22 mouse cellular contexts compared by ENCODE assay signal in the genomic region with DNA sequence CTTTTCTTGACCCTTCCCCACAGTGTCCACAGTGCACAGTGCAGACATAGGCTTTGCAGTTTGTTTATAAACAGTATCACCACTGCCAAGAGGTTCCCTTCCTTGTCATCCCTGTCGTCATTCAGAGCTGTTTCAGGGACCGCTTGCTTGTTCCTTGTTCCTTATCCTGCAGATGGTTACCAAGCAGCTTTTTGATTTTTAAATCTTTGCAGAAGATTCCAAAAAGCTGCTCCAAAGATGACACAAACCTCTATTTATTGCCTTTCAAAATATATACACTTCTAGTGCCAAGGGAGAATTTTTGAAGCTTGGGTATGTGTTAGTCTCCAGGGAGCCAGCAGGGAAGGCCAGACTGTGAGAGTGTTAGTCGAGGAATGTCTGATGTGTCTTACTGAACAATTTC.
A peak's percentile ranks its signal among the peaks of the same experiment; 100 is the strongest.
DNase-seq lines count a peak whose midpoint lies in the region; ATAC-seq and TF ChIP-seq lines count a peak whose summit lies in the region.
"Had no signal": no experiment of that assay in that cellular context is flagged by ENCODE, and none has a peak within 500 bp of the region (broad histone marks: within the 10 kb centered on the region; RNA-seq: fewer than 3 reads in every experiment).

No protein-coding gene starts in this region.

- peak; percentile 47 for ATAC-seq in forebrain, embryonic 16.5 days
- ATAC-seq in forebrain, embryonic 11.5 days (replicated peaks; ENCODE audit: low FRiP score): no peak
- no peak for ATAC-seq in midbrain, embryonic 11.5 days (ENCODE audit: low FRiP score)
- no peak for ATAC-seq in midbrain, embryonic 16.5 days
- no peak for ATAC-seq in kidney, embryonic 15.5 days (replicated peaks; ENCODE audit: low FRiP score)
- ATAC-seq: CD4-positive, CD25-positive, alpha-beta regulatory T cell, adult 4 months; hindbrain, embryonic 16.5 days; intestine, embryonic 16.5 days had no signal

- no peaks in the 10 kb centered on the region for H3K27me3 ChIP-seq in forebrain, embryonic 16.5 days (replicated peaks; ENCODE audit: control insufficient read depth, insufficient read depth, low read length)
- no peaks in the 10 kb centered on the region for H3K27me3 ChIP-seq in forebrain, embryonic 11.5 days (ENCODE audit: control insufficient read depth, insufficient read depth, low read length)
- no peaks in the 10 kb centered on the region for H3K27me3 ChIP-seq in midbrain, embryonic 11.5 days (ENCODE audit: control insufficient read depth, insufficient read depth, low read length)
- no peaks in the 10 kb centered on the region for H3K27me3 ChIP-seq in midbrain, embryonic 16.5 days (ENCODE audit: control insufficient read depth, insufficient read depth, low read depth, low read length)
- no peaks in the 10 kb centered on the region for H3K27me3 ChIP-seq in kidney, embryonic 15.5 days
- H3K27me3 ChIP-seq: limb, embryonic 15.5 days; midbrain, embryonic 12.5 days had no signal

- no peak overlapping the region for H3K4me3 ChIP-seq in forebrain, embryonic 16.5 days (replicated peaks; ENCODE audit: low read length)
- H3K4me3 ChIP-seq in forebrain, embryonic 11.5 days (ENCODE audit: low read depth, low read length): no peak overlapping the region
- H3K4me3 ChIP-seq in left cerebral cortex, adult 2 months: no peak overlapping the region
- no peak overlapping the region for H3K4me3 ChIP-seq in midbrain, embryonic 11.5 days (ENCODE audit: low read depth, low read length)
- H3K4me3 ChIP-seq in midbrain, embryonic 16.5 days (ENCODE audit: low read depth, low read length): no peak overlapping the region
- H3K4me3 ChIP-seq in kidney, embryonic 15.5 days (replicated peaks): no peak overlapping the region
- H3K4me3 ChIP-seq: gastrocnemius, adult 2 months; heart, embryonic 10.5 days; hindbrain, embryonic 10.5 days; limb, embryonic 15.5 days; midbrain, embryonic 12.5 days had no signal

- 58% methylated on average over 3 of the region's 3 CpGs for WGBS in forebrain, embryonic 16.5 days
- WGBS in forebrain, embryonic 11.5 days: 82% methylated on average over 3 of the region's 3 CpGs
- 69% methylated on average over 3 of the region's 3 CpGs for WGBS in midbrain, embryonic 11.5 days
- 66% methylated on average over 3 of the region's 3 CpGs for WGBS in midbrain, embryonic 16.5 days
- WGBS in kidney, embryonic 15.5 days: 67% methylated on average over 3 of the region's 3 CpGs

- no peak for DNase-seq in forebrain, embryonic 11.5 days (ENCODE audit: low spot score)
- no peak for DNase-seq in left cerebral cortex, adult 2 months (ENCODE audit: extremely low spot score in 1 of 2, low spot score in 2 of 2)
- no peak for DNase-seq in left cerebral cortex, adult 8-10 months (ENCODE audit: low spot score in 2 of 2)
- DNase-seq in midbrain, embryonic 11.5 days (ENCODE audit: low spot score, missing footprints): peak; percentile 81
- DNase-seq: adrenal gland, postnatal 25 days; cerebellum, adult 11-12 months; cerebellum, postnatal 10 days; gastrocnemius, adult 2 months; kidney, postnatal 36 days; left cerebral cortex, postnatal 4 days; spleen, adult 18-20 months had no signal

- no peak overlapping the region for H3K9ac ChIP-seq in forebrain, embryonic 16.5 days (replicated peaks; ENCODE audit: low read depth, low read length)
- H3K9ac ChIP-seq in forebrain, embryonic 11.5 days (ENCODE audit: low read length): no peak overlapping the region
- no peak overlapping the region for H3K9ac ChIP-seq in midbrain, embryonic 11.5 days (ENCODE audit: low read length)
- no peak overlapping the region for H3K9ac ChIP-seq in midbrain, embryonic 16.5 days (ENCODE audit: low read depth, low read length)
- H3K9ac ChIP-seq in kidney, embryonic 15.5 days: no peak overlapping the region
- H3K9ac ChIP-seq: limb, embryonic 15.5 days; liver, embryonic 14.5 days; midbrain, embryonic 12.5 days had no signal

- H3K4me1 ChIP-seq in forebrain, embryonic 16.5 days (replicated peaks; ENCODE audit: control insufficient read depth, insufficient read depth, low read length): peaks cover 19% of the 10 kb centered on the region
- H3K4me1 ChIP-seq in forebrain, embryonic 11.5 days (replicated peaks; ENCODE audit: control insufficient read depth, insufficient read depth, low read length): no peaks in the 10 kb centered on the region
- H3K4me1 ChIP-seq in midbrain, embryonic 11.5 days (ENCODE audit: control insufficient read depth, insufficient read depth, low read length): peaks cover 2% of the 10 kb centered on the region; the same call in 1 of the 2 replicates
- peaks cover 10% of the 10 kb centered on the region for H3K4me1 ChIP-seq in midbrain, embryonic 16.5 days (ENCODE audit: control insufficient read depth, insufficient read depth, low read length)
- H3K4me1 ChIP-seq in kidney, embryonic 15.5 days: no peaks in the 10 kb centered on the region
- H3K4me1 ChIP-seq: heart, embryonic 10.5 days; limb, embryonic 15.5 days had no signal

- no peaks in the 10 kb centered on the region for H3K36me3 ChIP-seq in forebrain, embryonic 16.5 days (ENCODE audit: control insufficient read depth, insufficient read depth)
- H3K36me3 ChIP-seq in forebrain, embryonic 11.5 days (ENCODE audit: control insufficient read depth, insufficient read depth, low read length): no peaks in the 10 kb centered on the region
- H3K36me3 ChIP-seq in midbrain, embryonic 11.5 days (ENCODE audit: control insufficient read depth, insufficient read depth, low read length): no peaks in the 10 kb centered on the region
- no peaks in the 10 kb centered on the region for H3K36me3 ChIP-seq in midbrain, embryonic 16.5 days (ENCODE audit: control insufficient read depth, insufficient read depth, low read length)
- no peaks in the 10 kb centered on the region for H3K36me3 ChIP-seq in kidney, embryonic 15.5 days
- H3K36me3 ChIP-seq: heart, embryonic 10.5 days; hindbrain, embryonic 10.5 days; limb, embryonic 15.5 days; midbrain, embryonic 12.5 days had no signal

- no peak overlapping the region for H3K27ac ChIP-seq in forebrain, embryonic 16.5 days (ENCODE audit: low read length)
- H3K27ac ChIP-seq in forebrain, embryonic 11.5 days (ENCODE audit: low read depth, low read length): no peak overlapping the region
- peak overlapping the region; percentile 28; the same call in 1 of the 2 replicates for H3K27ac ChIP-seq in left cerebral cortex, adult 2 months
- no peak overlapping the region for H3K27ac ChIP-seq in midbrain, embryonic 11.5 days (ENCODE audit: low read depth, low read length)
- no peak overlapping the region for H3K27ac ChIP-seq in midbrain, embryonic 16.5 days (ENCODE audit: low read length)
- H3K27ac ChIP-seq in kidney, embryonic 15.5 days: no peak overlapping the region
- H3K27ac ChIP-seq: gastrocnemius, adult 2 months; heart, embryonic 10.5 days; hindbrain, embryonic 10.5 days; limb, embryonic 15.5 days; liver, embryonic 14.5 days; midbrain, embryonic 12.5 days had no signal

- H3K9me3 ChIP-seq in forebrain, embryonic 16.5 days (ENCODE audit: control insufficient read depth, low read length): no peaks in the 10 kb centered on the region
- no peaks in the 10 kb centered on the region; the same call in 1 of the 2 replicates for H3K9me3 ChIP-seq in forebrain, embryonic 11.5 days (ENCODE audit: control insufficient read depth, low read length)
- no peaks in the 10 kb centered on the region for H3K9me3 ChIP-seq in midbrain, embryonic 11.5 days (ENCODE audit: control insufficient read depth, low read length)
- no peaks in the 10 kb centered on the region for H3K9me3 ChIP-seq in midbrain, embryonic 16.5 days (replicated peaks; ENCODE audit: control insufficient read depth, low read length, poor library complexity, severe bottlenecking)
- no peaks in the 10 kb centered on the region for H3K9me3 ChIP-seq in kidney, embryonic 15.5 days (replicated peaks)
- H3K9me3 ChIP-seq: heart, embryonic 10.5 days; hindbrain, embryonic 10.5 days; limb, embryonic 15.5 days; midbrain, embryonic 12.5 days had no signal

- intact Hi-C loops in left cerebral cortex, adult 2 months (cut with DNase I): no loop called here

- no peak for TF ChIP-seq CTCF in left cerebral cortex, adult 2 months (IDR thresholded peaks at IDR 0.05)

- H3K4me2 ChIP-seq in forebrain, embryonic 16.5 days (ENCODE audit: low read length): no peak overlapping the region
- no peak overlapping the region for H3K4me2 ChIP-seq in forebrain, embryonic 11.5 days (ENCODE audit: low read depth, low read length, severe bottlenecking)
- no peak overlapping the region for H3K4me2 ChIP-seq in midbrain, embryonic 11.5 days
- H3K4me2 ChIP-seq in midbrain, embryonic 16.5 days (ENCODE audit: low read length): no peak overlapping the region
- H3K4me2 ChIP-seq in kidney, embryonic 15.5 days: no peak overlapping the region
- H3K4me2 ChIP-seq: limb, embryonic 15.5 days; midbrain, embryonic 12.5 days had no signal
